Mouse (Mus musculus) adrenal gland, postnatal 14 days (tissue): Measurements from ENCODE around the gene Col9a1. TPM values are rescaled to one million over a fixed set of nuclear protein-coding genes. Genes with fewer than 3 reads are reported as not detected.
A peak's percentile ranks its signal among the peaks of the same experiment; 100 is the strongest.

Source experiments
- DNase-seq: peaks from one replicate; pipeline ENCODE4 v3.0.0; 2021; ENCODE audit warnings: mixed read lengths
- long read RNA-seq, 2 experiments: library from polyadenylated mRNA; stranded (forward); transcript quantifications; one replicate each; pipeline ENCODE4 v2.0.0; 2021
- total RNA-seq: library from RNA; stranded (reverse); gene quantifications from 2 replicates; pipeline ENCODE4 v1.2.3, GENCODE M21; 2021

The Col9a1 gene
- 0.15 and 0.19 TPM in 2 replicates for total RNA-seq
- long read RNA-seq, experiment 1: 0 reads
- long read RNA-seq, experiment 2: 0 reads

DNA sequence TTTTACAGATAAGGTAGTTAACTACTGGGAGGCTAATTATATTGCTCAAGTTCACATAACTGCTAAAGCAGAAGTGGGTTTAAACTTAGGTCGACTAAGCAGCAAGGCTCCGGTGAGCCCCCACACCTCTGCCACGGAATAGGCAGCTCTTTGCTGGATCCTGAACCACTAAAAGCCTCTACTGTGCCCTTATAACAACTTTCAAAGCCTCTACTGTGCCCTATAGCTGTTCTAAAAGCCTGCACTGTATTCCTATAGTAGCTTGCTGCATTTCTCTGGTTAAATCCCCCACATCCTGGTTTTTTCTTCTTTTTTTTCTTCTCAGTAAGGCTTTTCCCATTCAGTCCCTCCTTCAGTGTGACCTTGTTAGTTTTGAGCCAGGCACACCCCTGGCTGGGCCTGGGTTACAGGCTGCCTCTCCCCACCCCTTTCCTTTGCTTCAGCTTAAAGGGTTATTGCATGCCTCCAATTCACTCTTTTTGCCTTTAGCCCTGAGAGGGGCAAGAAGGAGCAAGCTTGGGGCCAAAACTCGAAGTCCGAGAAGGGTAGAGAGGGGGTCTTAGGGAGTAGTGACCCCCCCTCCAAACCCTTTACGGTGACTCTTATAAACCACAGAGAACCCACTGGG is at the start of gene Col9a1:
Gene Col9a1 (plus strand): TSS at position 387 of the 628 bp plus-strand sequence.
- DNase-seq: no peak

DNA sequence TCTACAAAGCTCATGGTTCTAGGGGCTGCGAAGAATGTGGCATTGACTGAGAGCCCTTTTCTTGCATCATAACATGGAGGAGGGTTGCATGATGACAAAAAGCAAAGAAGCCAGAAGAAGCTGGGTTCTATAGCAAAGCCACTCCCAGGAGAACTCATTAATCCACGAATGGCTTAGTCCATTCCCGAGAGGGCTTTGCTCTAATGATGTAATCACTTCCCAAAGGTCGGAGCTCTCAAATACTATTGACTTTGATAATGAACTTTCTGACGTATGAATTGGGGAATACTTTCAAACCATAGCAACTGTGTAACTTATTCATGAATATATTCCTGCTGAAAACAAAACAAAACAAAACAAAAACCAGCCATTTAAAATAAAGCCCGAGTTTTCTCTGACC is 49.5 kb upstream of the Col9a1 start:
- no peak for DNase-seq

DNA sequence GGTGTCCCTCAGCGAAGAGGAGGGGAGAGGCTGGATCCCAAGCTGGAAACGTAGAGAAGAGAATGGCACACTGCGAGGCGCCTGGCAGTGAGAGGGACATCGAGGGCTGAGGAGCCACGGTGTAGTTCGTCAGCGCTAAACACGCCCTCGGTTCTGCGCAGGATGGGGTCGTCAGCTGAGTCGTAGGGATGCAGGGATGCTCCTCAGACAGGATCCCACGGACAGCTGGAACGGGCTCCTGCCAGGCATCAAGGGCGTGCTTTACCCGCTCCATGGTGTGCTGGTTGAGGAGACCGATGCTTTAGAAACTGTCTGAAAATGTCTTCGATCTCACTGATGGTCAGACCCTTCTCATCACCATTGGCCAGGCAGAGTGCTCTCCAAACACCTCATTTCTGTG is 43.6 kb upstream of the Col9a1 start:
- no peak for DNase-seq

DNA sequence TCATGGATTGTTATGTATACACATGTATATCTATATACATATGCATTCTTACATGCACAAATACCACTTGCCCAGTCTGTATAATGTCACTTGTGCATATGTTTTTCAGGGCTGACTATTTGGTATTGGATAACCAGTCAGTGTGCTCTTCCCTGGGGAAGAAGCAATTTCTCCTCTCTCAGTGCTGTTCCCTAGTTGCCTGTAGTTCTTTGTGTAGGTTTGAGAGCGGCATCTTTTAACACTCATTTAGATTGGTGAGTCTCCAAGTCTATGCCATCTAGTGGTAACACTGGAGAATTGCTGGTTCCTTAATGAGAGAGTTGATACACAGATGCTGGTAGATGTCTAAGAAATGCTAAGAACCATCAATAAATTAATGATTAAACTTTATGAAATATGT is 42.6 kb upstream of the Col9a1 start:
- no peak for DNase-seq

DNA sequence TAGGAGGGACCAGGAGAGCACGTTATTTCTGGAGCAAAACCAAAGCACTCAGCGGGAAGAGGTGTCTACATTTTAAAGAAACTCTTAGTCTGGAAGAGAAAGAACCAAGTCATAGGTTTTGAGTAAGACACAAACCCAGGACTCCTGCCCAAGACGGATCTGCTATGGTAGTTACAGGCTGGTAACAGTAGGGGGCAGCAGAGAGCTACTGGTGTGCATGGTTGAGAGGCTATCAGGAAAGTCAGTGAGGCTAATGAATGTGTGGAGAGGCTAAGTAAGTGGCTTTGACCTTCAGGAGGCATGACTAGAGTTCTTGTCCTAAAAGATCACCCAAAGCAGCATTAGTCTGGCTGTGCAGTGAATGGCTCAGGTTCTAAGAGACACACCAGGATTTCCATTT is 40.3 kb upstream of the Col9a1 start:
- DNase-seq: peak; percentile 73

DNA sequence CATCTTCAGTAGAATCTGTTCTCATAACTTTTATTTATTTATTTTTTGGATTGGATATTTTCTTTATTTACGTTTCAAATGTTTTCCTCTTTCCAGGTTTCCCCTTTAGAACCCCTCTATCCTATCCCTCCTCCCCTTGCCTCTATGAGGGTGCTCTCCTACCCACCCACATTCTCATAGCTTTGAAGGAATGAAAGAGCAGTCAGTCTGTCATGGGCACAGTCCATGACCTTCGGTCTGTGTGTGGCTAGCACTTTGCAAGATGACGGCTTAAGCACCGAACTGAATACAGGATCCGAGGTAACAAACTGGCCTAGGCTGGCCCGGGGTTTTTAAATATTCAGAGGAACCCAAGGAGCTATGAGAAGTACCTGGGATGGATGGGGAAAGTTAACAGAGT is 36.9 kb upstream of the Col9a1 start:
- DNase-seq: no peak

DNA sequence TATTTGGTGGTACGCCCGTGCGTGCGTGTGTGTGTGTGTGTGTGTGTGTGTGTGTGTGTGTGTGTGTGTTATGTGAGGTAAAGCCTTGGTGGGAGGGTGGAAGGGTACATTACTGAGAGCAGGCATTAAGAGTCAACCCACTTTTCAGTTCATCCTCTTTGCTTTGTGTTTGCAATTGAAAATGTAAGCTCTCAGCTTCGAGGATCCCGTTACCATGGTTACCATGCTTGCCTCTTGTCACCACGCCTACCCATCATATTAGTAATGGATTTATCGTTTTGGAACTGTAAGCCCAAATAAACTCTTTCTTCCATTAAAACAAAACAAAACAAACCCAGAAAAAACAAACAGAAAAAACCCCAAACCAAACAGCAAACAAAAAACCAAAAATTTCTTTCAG is 33.9 kb upstream of the Col9a1 start:
- DNase-seq: no peak

DNA sequence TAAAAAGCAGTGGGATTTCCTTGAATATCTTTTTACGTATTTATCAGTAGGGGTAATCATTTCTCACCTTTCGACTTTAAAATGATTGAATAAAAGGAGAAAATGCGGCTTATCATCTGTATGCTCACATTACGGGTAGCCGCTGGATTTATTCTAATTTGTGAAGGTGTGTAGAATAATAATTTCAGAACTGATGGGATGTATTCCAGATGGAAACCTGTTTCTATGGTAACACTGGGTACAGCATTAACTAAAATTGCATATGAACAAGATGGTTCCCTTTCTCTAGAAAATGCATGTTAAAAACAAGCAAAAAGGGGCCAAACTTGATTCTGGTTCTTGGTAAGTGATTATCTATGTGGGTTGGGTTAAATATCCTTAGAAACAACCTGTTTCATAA is 19.7 kb upstream of the Col9a1 start:
- no peak for DNase-seq

DNA sequence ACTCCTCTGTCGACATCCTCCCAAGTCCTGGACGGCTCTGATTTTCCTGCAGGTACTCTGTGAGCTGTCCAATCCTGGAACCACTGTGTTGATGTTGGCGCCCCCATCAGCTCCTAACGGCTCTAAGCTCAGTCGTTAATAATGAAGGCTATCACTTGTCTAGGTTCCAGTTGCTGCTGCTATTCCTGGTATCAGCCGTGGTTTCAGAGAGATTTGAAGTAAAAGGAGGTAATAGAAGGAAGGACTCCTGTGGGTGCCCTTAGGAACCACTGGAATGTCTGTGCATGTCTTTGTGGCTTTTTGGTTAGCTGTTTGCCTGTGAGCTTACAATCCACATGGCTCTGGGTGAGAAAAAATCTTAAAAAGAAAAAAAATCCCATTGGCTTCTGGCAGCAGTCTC is 8.0 kb upstream of the Col9a1 start:
- DNase-seq: no peak

DNA sequence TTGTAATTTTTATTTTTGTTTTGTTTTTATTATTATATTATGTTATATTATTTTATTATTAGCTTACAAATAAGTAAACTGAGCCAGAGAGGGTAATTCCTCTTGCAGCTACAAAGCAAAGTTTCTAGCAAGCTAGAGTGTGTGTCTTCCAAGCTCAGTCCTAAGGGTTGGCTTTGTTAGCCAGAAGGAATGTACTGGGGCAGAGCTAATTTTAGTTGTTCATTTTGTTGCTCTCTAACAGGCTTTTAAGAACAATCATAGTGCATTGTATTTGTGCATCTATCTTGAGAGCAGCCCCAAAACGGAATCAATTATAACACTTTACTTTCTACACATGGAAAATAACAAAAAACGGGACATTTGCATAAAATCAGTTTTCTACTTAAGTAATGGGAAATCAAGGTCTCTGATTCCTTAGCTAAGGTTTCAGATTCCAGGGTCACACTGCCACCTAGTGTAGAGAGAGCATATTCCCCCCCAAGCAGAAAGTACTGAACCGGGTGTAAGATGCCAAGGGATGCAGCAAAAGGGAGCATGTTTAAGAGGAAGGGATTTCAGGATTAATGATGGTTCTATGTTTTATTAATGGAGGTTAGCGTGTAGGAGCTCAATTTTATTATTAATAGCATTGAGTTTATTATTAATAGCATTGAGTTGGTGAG is 6.1 kb upstream of the Col9a1 start:
- DNase-seq: peak; percentile 51

DNA sequence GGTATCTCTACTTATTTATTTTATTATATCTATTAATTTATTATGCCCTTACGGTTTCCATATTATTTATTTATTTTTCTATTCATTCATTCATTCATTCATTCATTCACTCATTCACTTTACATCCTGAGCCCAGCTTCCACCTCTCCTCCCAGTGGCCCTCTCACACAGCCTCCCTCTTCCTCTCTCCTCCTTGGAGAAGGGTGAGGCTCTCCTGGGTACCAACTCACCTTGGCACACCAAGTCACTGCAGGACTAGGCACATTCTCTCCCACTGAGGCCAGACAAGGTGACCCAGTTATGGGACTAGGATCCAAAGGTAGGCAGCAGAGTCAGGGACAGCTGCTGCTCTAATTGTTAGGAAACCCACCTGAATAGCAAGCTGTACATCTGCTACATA is 5.5 kb upstream of the Col9a1 start:
- no peak for DNase-seq

DNA sequence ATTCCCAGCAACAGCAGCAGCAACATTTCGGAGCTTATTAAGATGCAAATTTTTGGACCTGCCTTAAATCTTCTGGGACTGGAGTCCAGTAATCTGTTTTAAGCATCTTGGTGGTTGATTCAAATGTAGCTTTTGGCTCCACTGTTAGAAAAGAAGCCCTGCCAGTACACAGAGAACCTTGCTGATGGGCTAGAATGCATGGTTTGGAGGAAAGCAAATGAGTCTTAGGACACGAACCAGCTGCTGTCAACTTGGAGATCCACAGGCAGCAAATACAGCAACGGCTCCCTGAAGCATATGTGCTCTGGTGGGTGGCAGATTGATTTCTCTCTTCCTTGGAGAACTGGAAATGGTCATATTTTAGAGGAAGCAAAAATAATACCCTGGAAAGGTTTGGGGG is 4.8 kb upstream of the Col9a1 start:
- DNase-seq: no peak

DNA sequence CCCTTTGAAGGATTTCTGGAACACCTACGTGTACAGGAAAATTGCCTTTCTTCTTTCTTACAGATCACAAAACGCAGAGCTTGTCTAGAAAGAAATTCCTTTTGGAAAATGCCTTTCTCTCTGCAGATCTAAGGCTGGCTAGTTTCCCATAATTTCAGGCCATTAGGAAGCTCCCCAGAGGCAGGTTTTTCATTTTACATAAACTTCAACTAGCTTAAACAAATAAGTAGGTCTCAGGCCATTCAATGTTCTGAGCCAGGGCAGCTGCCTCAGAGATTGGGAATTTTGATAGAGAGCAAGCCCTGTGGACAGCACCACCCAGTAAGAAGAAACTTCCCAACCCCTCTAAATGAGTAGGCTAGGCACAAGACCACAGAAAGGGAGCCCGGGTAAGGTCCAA is 1.6 kb upstream of the Col9a1 start:
- no peak for DNase-seq

DNA sequence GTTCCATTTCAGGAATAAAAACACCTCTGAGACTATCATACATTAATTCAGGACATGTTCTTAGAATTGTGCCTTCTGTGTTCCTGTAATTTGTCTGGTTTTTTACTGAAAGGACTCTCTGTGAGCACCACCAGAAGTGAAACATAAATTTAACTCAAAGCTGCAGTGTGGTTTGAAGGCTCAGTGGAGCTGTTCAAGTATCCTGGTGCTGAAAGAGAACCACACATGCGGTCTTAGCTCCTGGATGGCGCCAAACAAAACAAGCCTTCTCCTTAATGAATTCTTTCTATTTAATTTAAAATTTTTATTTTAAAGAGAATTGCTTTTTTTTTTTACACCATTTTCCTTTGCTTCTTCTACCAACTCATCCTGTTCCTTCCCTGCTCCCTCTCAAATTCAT is 2.4 kb downstream of the Col9a1 start:
- no peak for DNase-seq

DNA sequence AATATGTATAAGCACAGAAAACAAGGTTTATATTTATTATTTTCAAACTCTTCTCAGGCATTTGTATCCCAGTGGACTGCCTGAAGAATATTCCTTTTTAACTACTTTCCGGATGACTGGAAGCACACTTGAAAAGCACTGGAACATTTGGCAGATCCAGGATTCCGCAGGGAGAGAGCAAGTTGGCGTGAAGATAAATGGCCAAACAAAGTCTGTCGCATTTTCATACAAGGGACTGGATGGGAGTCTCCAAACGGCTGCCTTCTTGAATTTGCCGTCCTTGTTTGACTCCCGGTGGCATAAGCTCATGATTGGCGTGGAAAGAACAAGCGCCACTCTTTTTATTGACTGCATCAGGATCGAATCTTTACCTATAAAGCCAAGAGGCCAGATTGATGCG is 7.6 kb downstream of the Col9a1 start:
- DNase-seq: no peak

DNA sequence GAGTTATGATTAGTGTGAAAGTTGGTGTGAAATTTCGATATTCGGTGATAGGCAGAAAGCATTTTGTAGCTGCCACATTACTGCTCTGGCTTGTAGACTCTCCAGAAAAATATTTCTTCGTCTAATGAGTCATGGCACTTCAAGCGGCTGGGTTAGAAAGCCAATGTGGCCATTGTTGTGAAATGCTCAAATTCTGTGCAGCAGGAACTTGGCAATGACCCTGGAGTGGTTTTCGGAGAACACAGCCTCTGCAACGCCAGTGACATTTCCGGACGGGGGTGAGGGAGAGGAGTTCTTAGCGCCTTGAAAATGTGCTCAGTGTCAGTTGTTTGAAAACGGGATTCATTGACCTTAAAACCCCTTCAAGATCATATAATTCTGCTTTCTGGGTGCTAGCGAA is 9.6 kb downstream of the Col9a1 start:
- peak; percentile 16 for DNase-seq

DNA sequence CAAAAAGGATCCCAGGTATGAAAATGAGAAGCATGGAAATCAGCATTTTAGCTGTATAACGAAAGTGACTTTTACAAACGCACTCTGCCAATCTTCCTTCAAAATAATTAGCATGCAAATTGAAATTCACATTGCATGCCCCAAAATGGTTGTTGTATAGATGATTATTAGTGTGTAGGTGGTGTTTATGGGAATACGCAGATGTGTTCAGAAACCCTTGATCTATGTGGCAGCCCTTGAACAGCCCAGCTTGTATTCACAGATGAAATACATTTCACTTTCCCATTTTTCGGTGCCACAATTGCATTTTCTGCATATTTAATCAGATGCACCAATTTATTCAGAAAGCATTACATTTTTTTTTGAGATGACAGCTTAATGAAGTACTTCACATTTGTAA is 14.3 kb downstream of the Col9a1 start:
- DNase-seq: no peak

DNA sequence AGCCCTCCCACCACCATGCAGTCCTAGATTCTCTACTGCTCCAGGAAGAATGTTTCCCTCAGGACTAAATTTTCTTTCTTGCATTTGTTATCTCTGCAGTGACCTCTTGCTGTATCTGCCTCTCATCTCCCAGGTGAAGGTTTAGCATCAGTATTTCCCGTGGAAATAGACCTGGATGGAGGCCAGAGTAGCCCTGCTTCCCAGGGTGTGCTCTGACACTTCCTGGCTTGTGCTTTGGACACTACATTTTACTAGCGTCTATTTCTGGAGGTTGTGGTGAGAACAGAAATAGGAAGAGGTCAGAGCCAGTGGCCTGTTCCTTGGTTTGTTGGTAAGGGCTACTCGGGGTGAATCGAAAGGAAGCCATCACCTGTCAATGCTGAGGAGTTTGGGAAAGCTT is 16.7 kb downstream of the Col9a1 start:
- DNase-seq: no peak

DNA sequence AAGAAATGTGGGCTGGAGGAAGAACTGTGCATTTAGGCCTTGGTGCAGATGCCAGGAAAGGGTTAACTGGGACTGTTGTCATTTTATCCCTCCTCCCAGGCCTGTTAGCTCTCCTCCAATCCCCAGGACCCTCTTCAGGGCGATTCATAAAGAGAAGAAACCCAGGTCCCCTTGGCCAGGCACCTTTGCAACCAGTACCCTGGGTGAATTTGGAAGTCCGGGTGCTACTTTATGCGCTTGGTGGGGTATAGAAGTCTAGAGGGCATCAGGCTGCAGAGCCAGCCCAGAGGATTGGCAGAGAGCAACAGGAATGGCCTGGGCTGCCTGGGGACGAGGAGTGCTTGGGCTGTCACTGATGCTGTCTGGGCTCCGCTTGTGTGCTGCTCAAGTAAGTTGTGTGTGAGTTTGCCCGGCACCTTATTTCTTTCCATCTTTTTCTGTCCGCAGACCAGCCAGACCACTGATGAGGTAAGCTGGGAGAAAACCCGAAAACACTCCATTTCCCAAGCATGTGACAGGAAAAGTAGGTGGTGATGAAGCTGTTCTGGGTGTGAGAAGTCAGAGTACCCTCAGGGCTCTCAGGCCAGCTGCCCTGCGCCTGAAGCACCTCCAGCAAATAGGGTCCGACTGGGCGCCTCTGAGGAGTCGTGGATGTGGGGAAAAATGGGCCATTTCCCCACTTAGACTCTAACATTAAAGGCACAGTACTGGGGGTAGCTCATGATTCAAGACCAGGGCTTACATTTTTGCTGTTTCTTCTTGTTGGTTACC is 17.8 kb downstream of the Col9a1 start:
- no peak for DNase-seq

DNA sequence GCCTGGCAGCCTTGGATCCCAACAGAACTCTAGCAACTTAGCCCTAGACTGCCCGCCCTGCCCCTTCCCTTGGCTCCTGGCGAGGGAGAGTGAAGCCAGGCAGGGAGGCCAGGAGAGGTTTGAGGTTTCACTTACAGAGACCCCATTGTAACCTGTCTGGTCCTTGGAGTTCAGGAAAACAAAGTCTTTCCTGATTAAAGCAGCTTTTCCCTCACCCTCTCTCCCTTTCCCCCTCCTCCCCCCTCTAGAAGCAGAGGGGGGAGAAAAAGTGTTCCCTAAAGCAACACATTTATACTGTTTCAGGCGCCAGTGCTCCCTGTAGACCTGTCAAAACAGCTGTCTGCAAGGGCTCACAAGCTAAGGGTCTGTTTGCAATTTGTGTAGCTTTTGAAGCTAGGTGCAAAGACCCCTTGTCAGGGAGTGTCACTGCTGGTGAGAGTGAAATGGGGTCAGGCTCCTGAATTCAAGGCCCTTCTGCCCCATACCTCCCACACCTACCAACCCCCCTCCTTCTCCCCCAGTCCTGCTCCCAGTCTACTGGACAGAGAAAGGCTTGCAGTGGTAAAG is 18.6 kb downstream of the Col9a1 start:
- DNase-seq: no peak

DNA sequence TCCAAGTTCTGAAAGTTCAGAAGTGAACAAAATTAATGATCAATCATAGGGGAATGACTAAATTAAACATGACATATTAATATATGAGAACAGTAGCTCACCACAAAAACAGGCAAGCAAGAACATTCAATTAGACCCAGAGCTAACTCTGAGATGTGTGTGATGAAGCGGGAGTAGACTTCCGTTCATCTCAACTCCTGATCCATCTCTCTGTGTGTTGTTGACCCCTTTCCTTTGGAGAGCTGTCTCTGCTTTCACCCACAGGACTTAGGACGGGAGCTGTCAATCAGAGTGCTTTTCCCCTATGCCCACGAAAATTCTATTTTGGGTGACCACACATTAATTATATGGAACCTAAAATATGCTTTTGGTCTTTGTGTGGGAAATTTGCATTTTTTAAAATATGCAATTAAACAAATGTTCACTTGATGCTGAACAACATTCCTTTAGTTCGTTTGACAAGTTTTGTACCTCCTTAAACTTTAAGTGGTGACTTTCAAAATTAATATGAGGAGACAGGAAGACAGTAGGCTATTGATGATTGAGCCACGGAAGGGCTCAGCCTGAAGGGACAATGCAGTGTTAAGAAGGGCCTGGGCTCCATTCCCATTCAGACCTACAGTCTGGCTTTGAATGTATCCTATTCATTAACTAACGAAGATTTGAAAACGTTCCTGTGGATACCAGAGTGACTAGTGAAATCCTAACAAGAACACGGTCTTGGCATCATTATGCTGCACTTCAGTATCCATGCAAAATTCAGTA is 34.4 kb downstream of the Col9a1 start:
- DNase-seq: no peak

DNA sequence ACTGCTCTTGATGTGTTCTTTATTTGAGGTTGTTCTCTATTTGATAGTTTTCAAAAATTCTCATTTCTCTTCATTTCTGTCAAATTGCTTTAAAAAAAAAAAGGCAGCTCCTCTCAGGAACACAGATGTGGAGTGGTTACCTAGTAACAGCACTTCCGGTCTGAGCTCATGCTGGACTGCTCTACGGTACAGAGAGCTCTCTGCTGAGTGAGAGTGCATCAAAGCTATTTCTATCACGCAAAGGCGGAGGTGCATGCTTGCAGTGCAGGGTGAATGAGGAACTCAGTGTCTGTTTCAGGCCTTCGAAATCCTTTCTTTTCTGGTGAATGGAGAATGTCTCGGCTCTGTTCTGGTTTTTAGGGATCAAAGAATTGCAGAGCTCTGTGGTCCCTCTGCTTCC is 41.6 kb downstream of the Col9a1 start:
- DNase-seq: no peak

DNA sequence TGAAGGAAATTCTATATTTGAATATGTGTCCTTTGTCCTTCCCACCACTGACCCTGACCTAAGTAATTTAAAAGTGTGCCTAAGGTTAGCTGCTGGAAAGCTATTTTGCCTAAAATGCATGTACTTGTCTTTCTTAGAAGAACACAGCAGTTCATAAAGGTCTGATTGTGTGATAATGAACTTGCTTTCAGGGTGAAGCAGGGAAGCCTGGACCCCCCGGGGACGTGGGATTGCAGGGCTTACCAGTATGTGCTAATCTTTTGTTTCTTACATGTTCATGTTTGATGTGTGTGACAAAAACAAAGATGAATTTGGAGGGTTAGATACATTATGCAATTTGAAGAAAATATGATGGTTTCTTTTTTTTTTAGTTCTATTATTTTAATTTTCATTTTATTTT is 44.8 kb downstream of the Col9a1 start:
- DNase-seq: no peak
